Mouse (Mus musculus): Measurements from ENCODE around the gene Mmp8.

Mmp8 gene

GRCm38 (mm10) chr9:7593272-7593812 is 35.1 kb downstream of the Mmp8 start:
- no peak for DNase-seq (ENCODE audit: low read depth, low spot score)

- peak; percentile 81 for DNase-seq (ENCODE audit: low read depth, low spot score)
Observed at GRCm38 (mm10) chr9:7594816-7595540, 36.7 kb downstream of the Mmp8 start.

GRCm38 (mm10) chr9:7602982-7603742 is 44.9 kb downstream of the Mmp8 start:
- DNase-seq (ENCODE audit: low read depth, low spot score) = peak; percentile 73

DNA sequence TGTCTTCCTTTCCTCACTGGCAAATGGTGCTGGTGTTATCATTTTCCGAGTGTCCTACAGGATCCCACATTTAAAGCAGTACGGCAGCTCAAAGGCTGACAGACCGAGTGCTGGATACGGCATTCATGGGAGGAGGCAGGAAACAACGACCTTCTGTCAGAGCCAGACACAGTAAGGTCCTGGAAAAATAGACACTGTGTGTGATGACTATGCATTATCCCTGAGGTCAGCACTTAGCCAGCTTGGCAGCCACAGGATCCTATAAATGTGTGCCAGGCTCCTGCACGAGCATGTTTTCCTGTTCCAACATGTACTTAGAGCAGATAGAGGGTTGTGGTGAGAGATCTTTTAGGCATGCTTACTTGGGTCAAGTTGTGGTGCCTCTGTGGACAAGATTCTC is 45.7 kb downstream of the Mmp8 start:
- DNase-seq (ENCODE audit: low read depth, low spot score) = no peak

DNA sequence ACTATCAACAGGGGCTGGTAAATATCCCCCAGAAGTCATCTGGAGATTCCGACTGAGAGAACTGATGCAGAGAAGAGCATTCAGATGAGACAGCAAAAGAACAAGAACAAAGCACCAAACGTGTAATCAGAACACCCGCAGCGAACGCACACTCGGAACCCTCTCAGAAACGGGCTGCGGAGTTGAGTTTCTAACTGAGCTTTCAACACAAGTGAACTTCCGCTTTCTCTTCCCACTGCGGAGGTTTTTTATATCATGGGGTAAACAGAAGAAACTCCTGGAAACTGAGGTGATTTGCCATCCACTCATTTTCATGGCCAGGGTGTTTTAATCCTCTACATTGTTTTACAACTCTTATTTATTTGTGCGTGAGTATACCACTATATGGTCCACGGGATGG is 47.4 kb downstream of the Mmp8 start:
- no peak for DNase-seq (ENCODE audit: low read depth, low spot score)
